Mouse (Mus musculus): ENCODE data around the gene Hpca.

Hpca gene

DNA sequence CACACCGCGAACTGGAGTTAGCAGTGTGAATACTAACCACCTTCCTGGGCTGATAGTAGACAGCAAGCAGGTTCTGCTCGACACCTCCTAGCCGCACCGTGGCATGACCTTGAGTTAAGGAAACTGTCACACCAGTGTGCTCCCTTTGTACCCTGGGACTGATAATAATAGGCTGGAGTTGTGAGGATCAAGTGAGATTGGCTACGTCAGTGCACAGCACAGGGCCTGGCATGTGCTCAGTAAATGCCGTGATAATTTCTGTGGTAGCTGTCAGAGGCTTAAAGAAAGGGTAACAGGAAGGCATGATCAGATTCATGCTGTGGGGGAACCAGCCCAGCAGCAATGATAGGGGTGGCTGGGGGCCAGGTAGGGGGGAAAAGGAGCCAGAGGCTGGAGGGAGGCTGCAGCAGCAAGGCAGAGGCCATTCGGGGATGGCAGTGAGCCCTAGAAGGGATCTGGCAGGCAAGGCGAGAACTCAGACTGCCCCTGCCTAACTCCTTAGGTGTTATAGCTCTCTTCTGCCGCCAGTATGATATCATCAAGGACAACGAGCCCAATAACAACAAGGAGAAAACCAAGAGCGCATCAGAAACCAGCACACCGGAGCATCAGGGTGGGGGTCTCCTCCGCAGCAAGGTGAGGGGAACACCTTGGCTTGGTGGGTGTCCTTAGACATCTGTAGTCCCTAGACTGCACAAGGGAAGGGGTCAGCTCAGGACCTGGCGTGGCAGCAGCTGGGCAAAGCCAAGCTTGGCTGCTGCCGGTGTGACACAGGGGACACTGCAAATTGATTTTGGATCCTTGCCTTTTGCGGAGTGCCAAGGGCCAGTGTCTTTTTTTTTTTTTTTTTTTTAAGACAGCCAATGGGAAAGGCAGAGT is 20.0 kb upstream of the Hpca start:
- DNase-seq (ENCODE audit: low read depth, low spot score) = no peak
- Histone ChIP-seq H3K27me3 (ENCODE audit: control insufficient read depth, insufficient read depth, low read length, poor library complexity, severe bottlenecking) (no peaks in the 10 kb centered on the region), H3K36me3 (ENCODE audit: control insufficient read depth, insufficient read depth, low read length, poor library complexity, severe bottlenecking) (no peaks in the 10 kb centered on the region)

DNA sequence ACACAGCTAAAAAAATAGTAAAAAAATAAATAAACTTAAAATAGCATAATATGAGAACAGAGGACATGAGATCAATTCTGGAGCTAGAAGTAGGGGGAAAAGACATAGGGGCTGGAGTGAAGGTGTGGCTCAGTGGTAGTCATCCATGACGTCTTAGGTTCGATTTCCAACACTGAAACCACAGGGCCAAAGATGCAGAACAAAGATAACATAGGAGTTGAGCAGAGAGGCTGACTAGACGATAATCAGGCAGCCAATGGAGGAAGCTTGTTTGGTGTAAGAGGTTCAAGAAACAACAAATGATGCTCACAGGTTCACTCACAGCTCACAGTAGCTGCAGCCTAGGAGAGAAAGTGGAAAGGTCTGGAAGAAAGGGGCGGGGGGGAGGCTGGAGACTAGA is 19.0 kb upstream of the Hpca start:
- H3K36me3 ChIP-seq (ENCODE audit: control insufficient read depth, insufficient read depth, low read length, poor library complexity, severe bottlenecking) = no peaks in the 10 kb centered on the region
- H3K27me3 ChIP-seq (ENCODE audit: control insufficient read depth, insufficient read depth, low read length, poor library complexity, severe bottlenecking) = no peaks in the 10 kb centered on the region
- DNase-seq (ENCODE audit: low read depth, low spot score) = no peak

DNA sequence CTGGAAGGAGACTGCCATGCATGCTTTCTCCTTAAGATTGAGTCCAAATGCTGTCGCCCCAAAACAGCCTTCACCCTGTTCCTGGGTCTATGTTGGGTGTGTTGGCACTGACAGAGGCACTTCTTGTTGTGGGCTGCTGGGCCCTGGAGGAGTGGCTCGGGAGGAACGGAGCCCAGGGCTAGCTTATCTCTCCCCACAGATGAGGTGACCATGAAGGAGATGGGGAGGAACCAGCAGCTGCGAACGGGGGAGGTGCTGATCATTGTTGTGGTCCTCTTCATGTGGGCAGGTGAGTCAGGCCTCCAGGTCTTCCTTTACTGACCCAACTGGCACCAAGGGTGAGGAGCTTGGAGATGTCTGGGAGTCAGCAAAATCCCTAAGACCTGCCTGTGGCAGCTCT is 17.8 kb upstream of the Hpca start:
- Histone ChIP-seq H3K36me3 (ENCODE audit: control insufficient read depth, insufficient read depth, low read length, poor library complexity, severe bottlenecking) (no peaks in the 10 kb centered on the region), H3K27me3 (ENCODE audit: control insufficient read depth, insufficient read depth, low read length, poor library complexity, severe bottlenecking) (no peaks in the 10 kb centered on the region)
- DNase-seq (ENCODE audit: low read depth, low spot score) = no peak

DNA sequence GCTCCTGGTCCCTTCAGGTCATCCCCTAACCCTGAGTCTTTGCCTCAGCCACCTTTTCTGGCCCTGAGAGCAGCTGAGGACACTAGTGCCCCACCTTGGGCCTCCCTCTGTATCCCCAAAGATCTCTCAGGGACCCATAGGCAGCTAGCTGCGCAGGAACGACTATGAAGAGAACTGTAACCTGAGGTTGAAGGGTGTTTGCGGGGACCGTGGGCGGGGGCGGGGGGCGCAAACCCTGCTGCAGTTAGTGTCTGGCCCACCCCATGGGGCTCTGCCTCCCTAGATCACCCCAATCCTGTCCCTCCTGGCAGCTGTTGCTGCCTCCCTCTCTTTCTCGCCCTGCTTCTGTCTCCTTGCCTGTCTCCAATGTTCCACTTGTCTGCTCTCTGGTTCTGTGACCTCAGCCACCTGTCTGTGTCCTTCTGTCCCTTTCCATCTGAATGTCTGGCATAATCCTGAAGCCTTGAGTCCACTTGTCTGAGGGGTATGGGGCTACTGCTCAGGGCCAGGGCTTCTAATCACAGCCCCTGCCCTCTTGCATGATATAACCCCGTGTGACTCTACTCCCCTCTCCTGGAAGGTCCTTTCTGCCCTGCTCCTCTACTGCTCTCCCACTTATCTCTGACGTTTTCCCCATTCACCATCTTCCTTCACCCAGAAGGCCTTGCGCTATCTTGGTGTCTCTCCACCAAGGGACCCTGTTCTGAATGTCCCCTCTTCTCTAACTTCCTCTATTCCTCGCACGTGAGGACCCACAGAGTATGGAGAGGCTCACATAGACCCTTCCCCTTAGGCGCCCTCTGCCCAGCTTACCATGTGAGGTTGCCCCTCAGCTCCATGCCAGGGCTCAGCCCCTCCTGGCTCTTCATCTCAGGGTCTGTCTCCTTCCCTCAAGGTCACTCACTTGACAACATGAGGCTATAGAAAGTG is 15.8 kb upstream of the Hpca start:
- Histone ChIP-seq H3K36me3 (ENCODE audit: control insufficient read depth, insufficient read depth, low read length, poor library complexity, severe bottlenecking) (no peaks in the 10 kb centered on the region), H3K27me3 (ENCODE audit: control insufficient read depth, insufficient read depth, low read length, poor library complexity, severe bottlenecking) (no peaks in the 10 kb centered on the region)
- DNase-seq (ENCODE audit: low read depth, low spot score) = no peak

DNA sequence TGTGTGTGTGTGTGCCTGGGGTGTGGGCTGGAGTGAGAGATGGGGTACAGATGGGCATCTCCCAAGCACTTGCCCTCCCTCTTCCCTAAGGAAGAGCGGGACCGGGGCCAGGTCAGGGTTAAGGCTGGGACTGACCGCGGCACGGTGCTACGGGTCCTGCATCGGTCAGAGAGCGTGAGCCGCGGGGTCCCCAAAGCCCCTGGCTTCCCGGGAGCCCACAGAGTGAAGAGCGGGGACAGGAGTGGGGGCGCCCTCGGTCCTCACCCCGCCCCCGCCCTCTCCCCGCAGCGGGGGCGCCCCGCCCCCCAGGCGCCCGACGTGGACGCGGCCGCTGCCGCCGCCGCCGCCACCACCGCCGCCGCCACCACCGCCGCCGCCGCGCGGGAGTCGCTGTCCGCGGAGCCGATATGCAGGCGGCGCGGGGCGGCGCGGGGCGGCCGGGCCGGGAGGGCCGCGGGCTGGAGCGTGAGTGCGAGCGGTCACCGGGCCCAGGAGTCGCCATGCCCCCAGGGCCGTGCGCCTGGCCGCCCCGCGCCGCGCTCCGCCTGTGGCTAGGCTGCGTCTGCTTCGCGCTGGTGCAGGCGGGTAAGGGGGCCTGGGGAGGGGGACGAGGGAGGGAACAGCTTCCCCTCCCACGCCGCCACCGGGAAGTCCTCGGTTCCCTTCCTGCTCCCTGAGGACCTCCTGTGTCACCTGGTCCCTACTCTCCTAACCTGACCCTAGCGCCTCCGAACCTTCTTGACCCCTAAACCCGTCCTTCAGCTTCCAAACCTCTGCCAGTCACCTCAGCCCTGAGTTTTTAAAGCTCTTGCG is 14.9 kb upstream of the Hpca start, which contains the start of gene Fndc5:
TSS of gene Fndc5 (plus strand) at position 421 of the 813 bp plus-strand sequence.
- Histone ChIP-seq H3K27me3 (ENCODE audit: control insufficient read depth, insufficient read depth, low read length, poor library complexity, severe bottlenecking) (no peaks in the 10 kb centered on the region), H3K36me3 (ENCODE audit: control insufficient read depth, insufficient read depth, low read length, poor library complexity, severe bottlenecking) (no peaks in the 10 kb centered on the region)
- DNase-seq (ENCODE audit: low read depth, low spot score) = no peak

DNA sequence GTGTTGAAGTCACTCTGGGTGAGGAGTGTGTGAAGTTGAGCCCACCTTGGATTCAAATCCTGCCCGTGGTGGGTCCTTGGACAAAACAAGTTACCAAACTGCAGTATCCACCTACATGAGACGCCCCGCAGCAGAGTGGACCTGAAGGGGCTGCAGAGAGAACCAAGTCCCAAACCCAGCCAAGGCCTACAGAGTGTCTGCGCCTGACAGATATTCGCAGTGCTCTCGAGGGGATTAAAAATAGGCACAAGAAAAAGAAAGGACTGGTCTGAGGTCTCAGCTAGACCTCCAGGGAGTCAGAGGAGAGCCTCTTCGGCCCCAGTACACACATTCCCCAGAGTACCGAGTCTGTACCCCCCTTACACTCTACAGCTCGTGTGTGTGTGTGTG is 14.3 kb upstream of the Hpca start:
- no peak for DNase-seq (ENCODE audit: low read depth, low spot score)
- no peaks in the 10 kb centered on the region for H3K36me3 ChIP-seq (ENCODE audit: control insufficient read depth, insufficient read depth, low read length, poor library complexity, severe bottlenecking)
- no peaks in the 10 kb centered on the region for H3K27me3 ChIP-seq (ENCODE audit: control insufficient read depth, insufficient read depth, low read length, poor library complexity, severe bottlenecking)

DNA sequence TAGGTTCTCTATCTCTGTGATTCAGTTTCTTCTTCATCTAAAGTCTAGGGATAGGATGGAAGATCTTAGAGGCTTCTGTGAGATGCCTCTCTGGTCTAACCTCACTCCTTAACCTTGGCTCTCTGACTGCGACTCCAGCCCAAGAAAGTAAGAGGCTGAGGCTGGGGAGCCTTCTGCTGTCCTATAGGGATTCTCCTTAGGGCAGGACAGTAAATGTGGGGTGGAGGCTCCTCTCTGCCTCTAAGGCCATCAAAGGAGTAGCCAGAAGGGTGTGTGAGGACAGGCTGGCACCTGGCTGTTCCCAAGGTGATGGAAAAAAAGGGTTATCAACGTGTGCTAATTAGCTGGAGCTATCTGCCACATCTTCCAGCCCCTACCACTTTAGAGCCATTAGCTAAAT is 13.8 kb upstream of the Hpca start:
- DNase-seq (ENCODE audit: low read depth, low spot score) = no peak
- Histone ChIP-seq H3K36me3 (ENCODE audit: control insufficient read depth, insufficient read depth, low read length, poor library complexity, severe bottlenecking) (no peaks in the 10 kb centered on the region), H3K27me3 (ENCODE audit: control insufficient read depth, insufficient read depth, low read length, poor library complexity, severe bottlenecking) (no peaks in the 10 kb centered on the region)

DNA sequence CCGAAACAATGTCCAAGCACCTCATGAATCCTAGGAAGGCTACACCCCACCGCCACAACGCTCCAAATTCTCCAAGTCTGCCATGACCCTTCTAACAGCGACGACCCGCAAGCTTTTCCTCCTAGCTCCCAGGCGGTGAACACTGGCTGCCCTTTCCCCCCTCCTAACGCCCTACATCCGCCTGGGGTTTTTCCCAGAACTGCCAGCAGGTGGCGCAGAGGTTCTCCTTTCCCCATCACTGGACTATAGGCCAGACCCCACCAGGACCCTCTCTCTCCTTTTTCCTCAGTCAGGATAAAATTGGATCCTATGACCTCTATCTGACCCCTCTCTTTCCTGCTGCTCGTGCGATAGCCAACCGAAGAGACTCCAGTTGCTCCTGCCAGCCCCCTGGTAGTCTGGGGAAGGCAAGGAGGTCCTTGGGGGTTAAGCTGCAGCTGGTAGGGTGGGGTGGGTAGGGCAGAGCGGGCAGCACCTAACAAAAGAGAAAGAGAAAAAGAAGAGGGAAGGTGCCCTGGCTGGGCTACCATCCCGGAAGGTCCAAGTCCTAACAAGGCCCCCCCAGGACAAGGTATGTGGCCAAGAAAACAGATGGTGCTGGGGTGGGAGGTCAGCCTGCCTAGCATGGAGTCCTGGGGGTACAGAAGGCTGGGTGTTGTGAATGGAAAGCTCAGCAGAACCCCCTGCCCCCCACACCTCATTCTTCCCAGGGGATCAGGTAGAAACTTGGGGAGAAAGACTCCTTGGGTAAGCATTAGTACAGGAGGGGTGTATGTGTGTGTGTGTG is 13.2 kb upstream of the Hpca start:
- peak; percentile 78 for DNase-seq (ENCODE audit: low read depth, low spot score)
- no peaks in the 10 kb centered on the region for H3K36me3 ChIP-seq (ENCODE audit: control insufficient read depth, insufficient read depth, low read length, poor library complexity, severe bottlenecking)
- no peaks in the 10 kb centered on the region for H3K27me3 ChIP-seq (ENCODE audit: control insufficient read depth, insufficient read depth, low read length, poor library complexity, severe bottlenecking)

DNA sequence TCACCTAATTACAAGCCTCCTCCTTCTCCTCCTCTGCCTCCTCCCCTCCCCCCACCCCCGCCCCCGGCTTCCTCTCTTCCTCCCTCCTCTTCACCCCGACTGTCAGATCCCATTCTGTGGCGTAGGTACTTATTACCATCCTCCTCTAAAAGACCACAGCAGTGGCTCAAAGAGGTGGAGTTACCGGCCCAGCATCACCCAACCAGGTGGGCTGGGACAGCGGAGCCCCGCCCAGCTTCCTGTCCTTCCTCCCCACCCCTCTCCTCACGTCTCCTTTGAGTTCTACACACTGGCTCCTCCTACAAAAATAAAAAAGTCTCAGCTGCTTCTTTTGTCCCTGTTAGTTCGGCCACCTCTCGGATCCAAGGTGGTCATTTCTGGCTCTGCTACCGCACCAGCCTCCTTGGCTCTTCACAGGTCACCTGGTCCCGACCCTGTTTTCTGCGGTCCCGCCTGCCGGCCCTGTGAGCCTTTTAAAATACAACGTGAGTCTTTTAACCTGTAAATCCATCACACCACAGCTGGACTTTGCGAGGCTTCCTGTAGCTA is 9.0 kb upstream of the Hpca start:
- DNase-seq (ENCODE audit: low read depth, low spot score) = peak; percentile 66
- Histone ChIP-seq H3K27me3 (ENCODE audit: control insufficient read depth, insufficient read depth, low read length, poor library complexity, severe bottlenecking) (no peaks in the 10 kb centered on the region; the same call in 1 of the 2 replicates), H3K36me3 (ENCODE audit: control insufficient read depth, insufficient read depth, low read length, poor library complexity, severe bottlenecking) (no peaks in the 10 kb centered on the region)

DNA sequence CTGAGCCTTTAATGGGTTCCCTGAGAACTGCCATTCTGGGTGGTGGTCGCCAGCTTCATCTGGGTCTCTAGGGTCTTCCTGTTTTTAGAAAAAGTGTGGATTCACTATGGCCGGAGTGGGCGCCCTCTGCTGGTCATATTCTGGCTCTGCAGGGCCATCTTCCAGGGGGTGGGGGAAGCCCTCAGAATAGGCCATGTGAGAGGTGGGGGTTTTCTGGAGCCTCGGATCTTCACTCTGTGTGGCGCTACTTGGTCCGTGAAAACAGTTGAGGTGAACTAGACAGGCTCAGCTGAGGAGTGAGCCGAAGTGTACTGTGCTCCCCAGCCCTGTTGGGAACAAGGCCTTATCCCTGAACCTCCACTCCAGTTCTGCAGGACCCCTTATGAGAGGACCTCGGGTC is 8.3 kb upstream of the Hpca start:
- no peaks in the 10 kb centered on the region for H3K36me3 ChIP-seq (ENCODE audit: control insufficient read depth, insufficient read depth, low read length, poor library complexity, severe bottlenecking)
- peak; percentile 72 for DNase-seq (ENCODE audit: low read depth, low spot score)

DNA sequence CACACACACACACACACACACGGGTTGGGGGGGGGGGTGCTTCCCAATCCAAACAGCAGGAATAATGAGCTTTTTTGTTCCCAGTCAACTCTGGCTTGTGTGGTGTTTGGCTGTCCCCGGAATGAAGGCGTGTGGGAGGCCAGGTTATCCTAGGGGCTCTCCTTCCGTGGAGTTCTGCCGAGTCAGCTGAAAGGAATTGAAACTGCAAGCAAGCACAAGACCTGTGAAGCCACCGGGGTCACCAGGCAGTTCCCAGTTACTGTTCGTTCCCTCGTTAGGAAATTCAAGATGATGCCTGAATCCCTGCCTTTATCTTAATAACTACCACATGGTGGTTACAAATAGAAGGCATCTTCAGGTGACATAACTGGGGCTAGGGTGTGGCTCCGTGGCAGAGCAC is 7.6 kb upstream of the Hpca start:
- DNase-seq (ENCODE audit: low read depth, low spot score) = no peak
- no peaks in the 10 kb centered on the region; the same call in none of the 2 replicates for H3K27me3 ChIP-seq (ENCODE audit: control insufficient read depth, insufficient read depth, low read length, poor library complexity, severe bottlenecking)

More for the DNA sequence above, 8.3 kb upstream of the Hpca start:
- no peaks in the 10 kb centered on the region; the same call in none of the 2 replicates for H3K27me3 ChIP-seq (ENCODE audit: control insufficient read depth, insufficient read depth, low read length, poor library complexity, severe bottlenecking)

DNA sequence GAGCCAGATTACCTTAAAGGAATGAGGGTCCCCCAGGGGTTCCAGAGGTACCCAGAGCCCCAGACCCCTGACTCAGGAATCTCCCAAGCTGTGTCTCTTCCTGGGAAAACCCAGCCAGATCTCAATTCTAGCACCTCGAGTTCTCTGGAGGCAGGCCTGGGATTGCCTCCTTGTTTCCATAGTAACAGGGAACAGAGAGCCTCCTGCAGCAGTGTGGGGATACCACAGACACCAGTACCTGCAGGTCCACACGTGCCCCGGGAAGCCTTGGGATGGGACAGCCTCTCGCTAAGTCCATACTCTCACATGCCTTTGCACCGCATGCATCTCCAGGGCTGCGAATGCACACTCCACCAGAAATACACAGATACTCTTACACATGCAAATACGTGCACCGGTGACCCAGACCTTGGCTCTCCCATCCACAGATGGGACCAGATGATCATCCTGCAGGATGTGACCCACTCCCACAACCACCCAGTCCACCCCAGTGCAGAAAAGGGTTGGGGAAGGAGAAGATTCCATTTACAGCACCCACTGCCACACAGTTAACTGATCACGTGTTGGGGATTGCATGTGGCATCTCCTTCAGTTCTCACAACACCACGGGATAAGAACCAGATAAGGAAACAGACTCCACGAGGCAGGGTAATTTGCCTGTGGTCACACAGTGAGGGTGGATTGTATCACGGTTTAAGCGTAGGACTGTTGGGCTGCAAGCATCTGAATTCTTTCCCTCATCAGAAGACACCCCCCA is 6.9 kb upstream of the Hpca start:
- H3K27me3 ChIP-seq (ENCODE audit: control insufficient read depth, insufficient read depth, low read length, poor library complexity, severe bottlenecking) = no peaks in the 10 kb centered on the region; the same call in none of the 2 replicates
- no peaks in the 10 kb centered on the region for H3K36me3 ChIP-seq (ENCODE audit: control insufficient read depth, insufficient read depth, low read length, poor library complexity, severe bottlenecking)
- DNase-seq (ENCODE audit: low read depth, low spot score) = no peak

More for the DNA sequence above, 7.6 kb upstream of the Hpca start:
- H3K36me3 ChIP-seq (ENCODE audit: control insufficient read depth, insufficient read depth, low read length, poor library complexity, severe bottlenecking) = no peaks in the 10 kb centered on the region

Measured in splenic B cell, adult 2 months (primary cell).